Mouse (Mus musculus): ENCODE measurements around the gene Olfr1347.

Gene Olfr1347

GRCm38 (mm10) chr7:6499655-6500054, at the start of gene Olfr1347:
Gene Olfr1347, minus strand, starts transcription at chr7:6499755.
- DNase-seq = no peak

- peak; percentile 28 for DNase-seq
Measured at GRCm38 (mm10) chr7:6526141-6526540, 26.6 kb upstream of the Olfr1347 start.

GRCm38 (mm10) chr7:6525001-6525400, 25.4 kb upstream of the Olfr1347 start:
- no peak for DNase-seq

- no peak for DNase-seq
Measured at GRCm38 (mm10) chr7:6522850-6523249, 23.3 kb upstream of the Olfr1347 start, which contains the start of gene Olfr1349. Gene Olfr1349, minus strand, starts transcription at chr7:6522950.

GRCm38 (mm10) chr7:6521666-6522065, 22.1 kb upstream of the Olfr1347 start:
- no peak for DNase-seq

GRCm38 (mm10) chr7:6508648-6509047, 9.1 kb upstream of the Olfr1347 start, which contains the start of gene Olfr1348:
Gene Olfr1348, minus strand, starts transcription at chr7:6508748.
- no peak for DNase-seq

GRCm38 (mm10) chr7:6486841-6487240, 12.7 kb downstream of the Olfr1347 start, which contains the start of gene Olfr5:
Gene Olfr5, minus strand, starts transcription at chr7:6486941.
- no peak for DNase-seq

- DNase-seq = peak; percentile 83
Measured at GRCm38 (mm10) chr7:6477633-6478032, 21.9 kb downstream of the Olfr1347 start.

GRCm38 (mm10) chr7:6466951-6467350, 32.6 kb downstream of the Olfr1347 start, which contains the start of gene Olfr1346:
Gene Olfr1346, plus strand, starts transcription at chr7:6467101.
- no peak for DNase-seq

GRCm38 (mm10) chr7:6456399-6456798, 43.2 kb downstream of the Olfr1347 start:
- DNase-seq = no peak

- no peak for DNase-seq
Measured at GRCm38 (mm10) chr7:6455868-6456267, 43.7 kb downstream of the Olfr1347 start, which contains the start of gene Olfr1336. Gene Olfr1336, plus strand, starts transcription at chr7:6456168.

GRCm38 (mm10) chr7:6447771-6448170, 51.8 kb downstream of the Olfr1347 start:
- no peak for DNase-seq

GRCm38 (mm10) chr7:6441173-6441572, 58.4 kb downstream of the Olfr1347 start:
- DNase-seq = peak; percentile 6

GRCm38 (mm10) chr7:6438388-6438787, 61.2 kb downstream of the Olfr1347 start, which contains the start of gene Olfr1344:
Gene Olfr1344, plus strand, starts transcription at chr7:6438688.
- DNase-seq = no peak
